Comparison of ENCODE assay signal across 10 mouse cellular contexts in the genomic region with DNA sequence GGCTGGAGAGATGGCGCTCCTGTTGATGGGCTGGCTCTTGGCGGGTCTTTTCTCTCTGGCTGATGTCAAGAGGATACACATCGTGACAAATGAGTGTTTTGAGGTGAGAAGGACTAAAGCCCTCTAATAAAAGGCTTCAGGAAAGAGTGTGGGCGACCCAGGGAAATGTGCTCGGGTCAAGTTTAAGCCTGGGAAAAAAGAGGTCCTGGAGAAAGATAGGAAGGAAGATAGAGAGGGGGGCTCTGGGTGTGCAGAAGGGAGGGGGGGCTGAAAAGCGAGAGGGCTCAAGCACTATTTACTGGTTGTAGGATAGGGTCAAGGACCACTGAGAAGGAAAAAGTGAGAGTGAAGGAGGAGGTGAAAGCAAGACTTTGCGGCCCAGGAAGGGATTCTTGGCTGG. TPM values are rescaled to one million over a fixed set of nuclear protein-coding genes. Genes with fewer than 3 reads are reported as not detected.
DNase-seq lines count a peak whose midpoint lies in the region; ATAC-seq and TF ChIP-seq lines count a peak whose summit lies in the region.
"Had no signal": no experiment of that assay in that cellular context is flagged by ENCODE, and none has a peak within 500 bp of the region (broad histone marks: within the 10 kb centered on the region; RNA-seq: fewer than 3 reads in every experiment).

No protein-coding gene starts in this region.

- intact Hi-C loops in gastrocnemius, postnatal 36 days (cut with DNase I) = loop anchor here (5.0 kb wide), 1 partner anchor 94 kb away; no protein-coding TSS in a partner anchor

- H3K4me3 ChIP-seq in lung, embryonic 14.5 days (ENCODE audit: low read depth, low read length) = peak overlapping the region; percentile 43
- H3K4me3 ChIP-seq in hindbrain, embryonic 13.5 days = peak overlapping the region; percentile 49
- peak overlapping the region; percentile 48 for H3K4me3 ChIP-seq in limb, embryonic 14.5 days (replicated peaks; ENCODE audit: low read length)
- peak overlapping the region; percentile 47 for H3K4me3 ChIP-seq in stomach, embryonic 16.5 days (replicated peaks; ENCODE audit: low read length)

- no peak overlapping the region for H3K27ac ChIP-seq in lung, embryonic 14.5 days (ENCODE audit: low read depth)
- H3K27ac ChIP-seq in hindbrain, embryonic 13.5 days = no peak overlapping the region
- H3K27ac ChIP-seq in limb, embryonic 14.5 days (replicated peaks; ENCODE audit: low read depth, low read length) = no peak overlapping the region
- no peak overlapping the region for H3K27ac ChIP-seq in stomach, embryonic 16.5 days (ENCODE audit: low read length)

- peak overlapping the region; percentile 75 for H3K4me2 ChIP-seq in lung, embryonic 14.5 days
- peak overlapping the region; percentile 98 for H3K4me2 ChIP-seq in hindbrain, embryonic 13.5 days
- peak overlapping the region; percentile 95 for H3K4me2 ChIP-seq in limb, embryonic 14.5 days (replicated peaks; ENCODE audit: low read depth, low read length, severe bottlenecking)
- peak overlapping the region; percentile 72 for H3K4me2 ChIP-seq in stomach, embryonic 16.5 days (ENCODE audit: low read depth, low read length)

- peak; percentile 37 for DNase-seq in lung, embryonic 14.5 days
- no peak for DNase-seq in lung, postnatal 10 days
- no peak for DNase-seq in limb, embryonic 14.5 days (ENCODE audit: low spot score)
- no peak for DNase-seq in layer of hippocampus, adult 9-11 months
- DNase-seq in gastrocnemius, adult 8-10 months (ENCODE audit: low spot score in 2 of 2) = no peak
- DNase-seq in gastrocnemius, postnatal 36 days = no peak

- no peaks in the 10 kb centered on the region for H3K36me3 ChIP-seq in lung, embryonic 14.5 days (ENCODE audit: insufficient read depth)
- no peaks in the 10 kb centered on the region for H3K36me3 ChIP-seq in hindbrain, embryonic 13.5 days
- H3K36me3 ChIP-seq in limb, embryonic 14.5 days (ENCODE audit: control insufficient read depth, insufficient read depth, low read length) = no peaks in the 10 kb centered on the region
- H3K36me3 ChIP-seq in stomach, embryonic 16.5 days (ENCODE audit: control insufficient read depth, insufficient read depth, low read length) = no peaks in the 10 kb centered on the region
- H3K36me3 ChIP-seq: G1E had no signal

- TF ChIP-seq CTCF in lung, embryonic 14.5 days (IDR thresholded peaks at IDR 0.05; ENCODE audit: low read depth) = no peak

- TF ChIP-seq POLR2A in limb, embryonic 14.5 days (IDR thresholded peaks at IDR 0.05; ENCODE audit: borderline replicate concordance, extremely low read depth, insufficient read depth, insufficient read length) = no peak

- peak overlapping the region; percentile 29; the same call in 1 of the 2 replicates for H3K9ac ChIP-seq in lung, embryonic 14.5 days
- H3K9ac ChIP-seq in hindbrain, embryonic 13.5 days = peak overlapping the region; percentile 71
- peak overlapping the region; percentile 61 for H3K9ac ChIP-seq in limb, embryonic 14.5 days (ENCODE audit: low read depth, low read length, severe bottlenecking)
- H3K9ac ChIP-seq in stomach, embryonic 16.5 days (ENCODE audit: low read length) = peak overlapping the region; percentile 61

- 11% methylated on average over 7 of the region's 7 CpGs for WGBS in lung, embryonic 14.5 days
- WGBS in hindbrain, embryonic 13.5 days = 7% methylated on average over 7 of the region's 7 CpGs
- WGBS in limb, embryonic 14.5 days = 13% methylated on average over 7 of the region's 7 CpGs
- WGBS in stomach, embryonic 16.5 days = 24% methylated on average over 7 of the region's 7 CpGs

- no peaks in the 10 kb centered on the region for H3K4me1 ChIP-seq in lung, embryonic 14.5 days (ENCODE audit: insufficient read depth)
- H3K4me1 ChIP-seq in hindbrain, embryonic 13.5 days (replicated peaks) = peaks cover 11% of the 10 kb centered on the region
- H3K4me1 ChIP-seq in limb, embryonic 14.5 days (ENCODE audit: control insufficient read depth, insufficient read depth, low read length) = peaks cover 7% of the 10 kb centered on the region; the same call in 1 of the 2 replicates
- H3K4me1 ChIP-seq in stomach, embryonic 16.5 days (ENCODE audit: control insufficient read depth, insufficient read depth, low read length) = peaks cover 6% of the 10 kb centered on the region; the same call in 1 of the 2 replicates

- no peaks in the 10 kb centered on the region for H3K9me3 ChIP-seq in lung, embryonic 14.5 days (ENCODE audit: low read depth, low read length)
- H3K9me3 ChIP-seq in hindbrain, embryonic 13.5 days = no peaks in the 10 kb centered on the region
- no peaks in the 10 kb centered on the region for H3K9me3 ChIP-seq in limb, embryonic 14.5 days (ENCODE audit: control insufficient read depth, low read length)
- H3K9me3 ChIP-seq in stomach, embryonic 16.5 days (replicated peaks; ENCODE audit: control insufficient read depth, low read length) = no peaks in the 10 kb centered on the region

- peaks cover 20% of the 10 kb centered on the region for H3K27me3 ChIP-seq in lung, embryonic 14.5 days (ENCODE audit: insufficient read depth, low read length)
- peaks cover 30% of the 10 kb centered on the region for H3K27me3 ChIP-seq in hindbrain, embryonic 13.5 days
- H3K27me3 ChIP-seq in limb, embryonic 14.5 days (ENCODE audit: control insufficient read depth, insufficient read depth, low read length) = peaks cover 13% of the 10 kb centered on the region; the same call in 1 of the 2 replicates
- peaks cover 11% of the 10 kb centered on the region; the same call in 1 of the 2 replicates for H3K27me3 ChIP-seq in stomach, embryonic 16.5 days (ENCODE audit: control insufficient read depth, insufficient read depth, low read length)

- peak; percentile 29; the same call in 1 of the 2 replicates for ATAC-seq in lung, embryonic 14.5 days (ENCODE audit: insufficient read depth)
- no peak for ATAC-seq in hindbrain, embryonic 13.5 days (ENCODE audit: low FRiP score)
- no peak for ATAC-seq in limb, embryonic 14.5 days (ENCODE audit: low FRiP score, low read depth)
- ATAC-seq in stomach, embryonic 16.5 days (ENCODE audit: insufficient read depth, low FRiP score) = no peak

RNA-seq across cellular contexts. Expression of a gene that starts 25.5 kb away (rescaled TPM):
- polyA plus RNA-seq in lung, embryonic 14.5 days (2014; fragmentation: Nextera tagmentation; extraction: Ambion mirVana) = 12.5 and 14.2 TPM in 2 replicates
- polyA plus RNA-seq in hindbrain, embryonic 13.5 days (2015; fragmentation: Nextera tagmentation; extraction: Ambion mirVana) = 3.0 and 3.4 TPM in 2 replicates
- polyA plus RNA-seq in limb, embryonic 14.5 days (2012; rRNA removed) = 2.0 and 2.3 TPM in 2 replicates
- polyA plus RNA-seq in limb, embryonic 14.5 days (2014; fragmentation: Nextera tagmentation; extraction: Ambion mirVana) = 3.3 and 3.4 TPM in 2 replicates
- 5.2 and 5.6 TPM in 2 replicates for polyA plus RNA-seq in stomach, embryonic 16.5 days (2015; fragmentation: Nextera tagmentation; extraction: Ambion mirVana)
- 10 to 100 TPM; 16.5 to 22.8 (median 20.0) TPM for total RNA-seq in gastrocnemius, adult 8-10 months (2022)
- 10 to 100 TPM; 26.0 to 27.8 TPM for total RNA-seq in gastrocnemius, postnatal 36 days (2021)
- total RNA-seq: monocyte, adult 5-6 weeks had no signal
- polyA plus RNA-seq: G1E had no signal
